Mouse (Mus musculus) thymus, postnatal 36 days (tissue): ENCODE results near the gene Zfp317.
"Not testable (repeated sequence)": the region's sequence is repeated elsewhere in the genome, so short reads cannot be mapped to it uniquely, and the experiment has no call there.

Experiments used
- DNase-seq, 2 experiments: peaks; one replicate each; pipeline ENCODE4 v3.0.0; 2022; ENCODE audit warnings: mixed read lengths in 2 of 2

The Zfp317 gene

GRCm38 (mm10) chr9:19621843-19622822, at the start of gene Zfp317:
Gene Zfp317 (plus strand): TSS chr9:19622102.
- DNase-seq = peak; percentile 82 to 88

GRCm38 (mm10) chr9:19582317-19582716, 39.6 kb upstream of the Zfp317 start, which contains the start of gene Olfr855:
Gene Olfr855 (plus strand): TSS chr9:19582617.
- DNase-seq = no peak

- DNase-seq = no peak
These were observed 605 bp upstream of the Zfp317 start for GRCm38 (mm10) chr9:19621297-19621696.

- DNase-seq = no peak
These were observed 7.7 kb downstream of the Zfp317 start for GRCm38 (mm10) chr9:19629574-19629973.

DNA sequence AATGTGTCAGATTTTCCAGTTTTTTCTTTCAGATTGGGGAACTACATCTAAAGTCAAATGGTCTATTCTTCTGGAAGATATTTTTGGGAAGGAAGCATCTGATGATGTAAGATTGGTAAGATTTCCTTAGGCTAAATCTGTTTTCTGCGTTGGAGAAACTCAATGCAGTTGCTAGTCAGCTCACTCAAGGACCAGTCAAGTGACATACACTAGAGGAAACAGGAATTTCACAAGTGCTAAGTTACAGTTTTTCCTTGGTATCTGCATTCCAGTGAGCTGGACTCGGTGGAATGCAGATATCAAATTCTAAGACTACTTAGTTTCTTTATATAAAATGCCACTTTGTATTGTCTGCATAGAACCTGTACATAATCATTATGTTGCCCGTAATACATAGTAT, 23.3 kb downstream of the Zfp317 start:
- DNase-seq = no peak

DNA sequence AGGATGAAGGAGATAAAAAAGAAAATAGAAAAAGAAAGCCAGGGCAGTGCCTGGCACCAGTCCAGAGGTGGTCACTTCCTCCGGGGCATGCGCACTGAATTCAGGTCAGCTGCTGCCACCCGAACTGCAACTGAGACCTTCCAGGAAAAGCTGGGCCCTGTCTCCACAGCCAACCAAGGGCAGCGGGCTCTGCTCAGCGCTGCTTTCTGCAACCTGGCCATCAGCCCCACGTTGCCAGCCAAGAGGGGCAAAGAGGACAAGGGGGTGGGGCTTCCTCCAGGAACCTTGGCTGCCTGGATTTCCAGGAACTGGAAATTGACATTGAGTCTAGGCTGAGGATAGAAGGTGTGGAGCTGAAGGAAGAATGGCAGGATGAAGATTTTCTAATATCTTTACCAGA, 68.4 kb downstream of the Zfp317 start:
- DNase-seq = no peak

DNA sequence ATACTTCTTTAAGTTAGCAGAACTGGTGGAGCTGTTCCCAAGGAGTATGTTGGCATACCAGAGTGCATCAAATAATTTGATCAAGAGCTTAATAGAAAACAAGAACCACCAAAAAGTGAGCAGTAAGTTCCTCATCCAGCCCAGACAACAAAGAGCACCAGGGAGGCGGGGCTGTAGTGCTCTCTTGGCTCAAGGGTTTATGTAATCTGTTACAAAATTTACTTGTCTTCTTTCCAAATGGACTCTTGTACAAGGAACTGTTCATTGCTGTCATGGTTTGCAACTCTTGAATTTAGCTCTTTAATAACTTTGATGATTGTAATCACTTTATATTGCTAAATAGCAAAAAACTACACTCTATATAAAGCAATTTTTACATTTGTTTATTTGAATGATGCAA, 69.5 kb downstream of the Zfp317 start:
- DNase-seq = no peak

DNA sequence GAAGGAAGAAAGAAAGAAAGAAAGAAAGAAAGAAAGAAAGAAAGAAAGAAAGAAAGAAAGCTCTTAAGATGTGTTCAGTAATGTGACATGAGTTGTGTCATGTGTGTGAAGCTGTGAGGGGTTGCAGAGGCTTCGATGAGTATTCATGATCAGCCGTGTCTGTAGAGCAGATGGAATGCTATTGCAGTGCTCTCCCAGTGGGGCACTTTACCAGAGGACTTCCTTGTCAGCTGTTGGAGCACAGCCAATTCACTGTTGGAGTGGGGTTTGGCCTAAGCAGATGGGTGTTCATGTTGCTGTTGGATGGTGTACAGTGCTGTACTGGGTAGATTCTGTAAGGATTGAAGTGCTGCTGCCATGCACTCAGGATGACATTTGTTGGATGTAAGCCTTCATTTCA, 70.5 kb downstream of the Zfp317 start:
- DNase-seq = no peak

DNA sequence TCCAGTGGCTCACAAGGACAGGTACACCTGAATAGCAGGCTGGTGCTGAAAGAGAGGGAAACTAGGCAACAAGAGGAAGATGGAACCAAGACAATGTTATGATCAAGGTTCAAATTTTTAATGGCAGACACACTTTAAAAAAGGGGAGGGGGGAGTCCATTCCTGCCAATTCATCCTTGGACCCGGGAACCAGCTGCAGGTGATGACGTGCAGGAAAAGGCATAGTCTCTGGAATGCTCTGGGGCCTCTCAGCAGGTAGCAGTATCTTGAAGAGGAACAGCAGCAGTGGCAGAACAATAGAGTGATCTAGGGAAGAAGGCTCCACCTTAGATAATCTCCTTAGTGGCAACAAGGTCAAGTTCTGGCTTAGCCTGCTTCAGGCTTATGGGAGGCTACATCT, 72.4 kb downstream of the Zfp317 start:
- not testable (repeated sequence) for DNase-seq

GRCm38 (mm10) chr9:19694898-19695379, 73.0 kb downstream of the Zfp317 start:
- not testable (repeated sequence) for DNase-seq
